Mouse (Mus musculus): ENCODE measurements around the gene Ggps1. TPM values are rescaled to one million over a fixed set of nuclear protein-coding genes. Genes with fewer than 3 reads are reported as not detected.
"Not testable (repeated sequence)": the region's sequence is repeated elsewhere in the genome, so short reads cannot be mapped to it uniquely, and the experiment has no call there.

The Ggps1 gene
- polyA plus RNA-seq, 1 experiment from 2014 or later: 49.5 TPM

- Histone ChIP-seq H3K4me3 (ENCODE audit: low read length) (no peak overlapping the region), H3K27ac (ENCODE audit: low read length) (no peak overlapping the region), H3K9ac (ENCODE audit: low read length) (no peak overlapping the region), H3K4me1 (replicated peaks; ENCODE audit: control insufficient read depth, insufficient read depth, low read length) (peaks cover 6% of the 10 kb centered on the region), H3K4me2 (ENCODE audit: low read depth, low read length) (no peak overlapping the region), H3K9me3 (ENCODE audit: control insufficient read depth, low read length) (no peaks in the 10 kb centered on the region), H3K27me3 (ENCODE audit: control insufficient read depth, insufficient read depth, low read depth, low read length) (no peaks in the 10 kb centered on the region), H3K36me3 (ENCODE audit: control insufficient read depth, insufficient read depth, low read length) (peaks cover 7% of the 10 kb centered on the region)
- ATAC-seq (ENCODE audit: low read depth): no peak
These were observed 19.4 kb downstream of the Ggps1 start for GRCm38 (mm10) chr13:14043851-14044250.

GRCm38 (mm10) chr13:14040186-14040585 is 23.1 kb downstream of the Ggps1 start:
- peak overlapping the region; percentile 82 for H3K4me3 ChIP-seq (ENCODE audit: low read length)
- H3K9ac ChIP-seq (ENCODE audit: low read length): peak overlapping the region; percentile 93
- 26% methylated on average over 5 of the region's 5 CpGs for WGBS
- peak; percentile 9; the same call in 1 of the 2 replicates for ATAC-seq (ENCODE audit: low read depth)
- peaks cover 10% of the 10 kb centered on the region for H3K4me1 ChIP-seq (replicated peaks; ENCODE audit: control insufficient read depth, insufficient read depth, low read length)
- H3K27me3 ChIP-seq (ENCODE audit: control insufficient read depth, insufficient read depth, low read depth, low read length): no peaks in the 10 kb centered on the region
- no peaks in the 10 kb centered on the region for H3K9me3 ChIP-seq (ENCODE audit: control insufficient read depth, low read length)
- peak overlapping the region; percentile 97 for H3K27ac ChIP-seq (ENCODE audit: low read length)
- H3K4me2 ChIP-seq (ENCODE audit: low read depth, low read length): peak overlapping the region; percentile 95
- H3K36me3 ChIP-seq (ENCODE audit: control insufficient read depth, insufficient read depth, low read length): no peaks in the 10 kb centered on the region

GRCm38 (mm10) chr13:14039292-14039965 is 23.9 kb downstream of the Ggps1 start, which contains the start of gene Tbce:
TSS of gene Tbce (minus strand) at chr13:14039638.
- Histone ChIP-seq H3K27ac (ENCODE audit: low read length) (peak within 1 kb of the TSS; percentile 97), H3K4me3 (ENCODE audit: low read length) (peak within 1 kb of the TSS; percentile 82), H3K9me3 (ENCODE audit: control insufficient read depth, low read length) (no peaks in the 10 kb centered on the region), H3K36me3 (ENCODE audit: control insufficient read depth, insufficient read depth, low read length) (no peaks in the 10 kb centered on the region), H3K4me1 (replicated peaks; ENCODE audit: control insufficient read depth, insufficient read depth, low read length) (peaks cover 10% of the 10 kb centered on the region), H3K4me2 (ENCODE audit: low read depth, low read length) (peak within 1 kb of the TSS; percentile 95), H3K27me3 (ENCODE audit: control insufficient read depth, insufficient read depth, low read depth, low read length) (no peaks in the 10 kb centered on the region), H3K9ac (ENCODE audit: low read length) (peak within 1 kb of the TSS; percentile 93)
- ATAC-seq (ENCODE audit: low read depth): peak; percentile 98
- under 1% methylated on average over 35 of the region's 35 CpGs for WGBS

GRCm38 (mm10) chr13:14038911-14039291 is 24.4 kb downstream of the Ggps1 start:
- Histone ChIP-seq H3K9ac (ENCODE audit: low read length) (peak overlapping the region; percentile 93), H3K4me1 (replicated peaks; ENCODE audit: control insufficient read depth, insufficient read depth, low read length) (peaks cover 10% of the 10 kb centered on the region), H3K27ac (ENCODE audit: low read length) (peak overlapping the region; percentile 97; the same call in 1 of the 2 replicates), H3K9me3 (ENCODE audit: control insufficient read depth, low read length) (no peaks in the 10 kb centered on the region), H3K27me3 (ENCODE audit: control insufficient read depth, insufficient read depth, low read depth, low read length) (no peaks in the 10 kb centered on the region), H3K4me3 (ENCODE audit: low read length) (peak overlapping the region; percentile 82), H3K36me3 (ENCODE audit: control insufficient read depth, insufficient read depth, low read length) (no peaks in the 10 kb centered on the region), H3K4me2 (ENCODE audit: low read depth, low read length) (peak overlapping the region; percentile 95)
- WGBS: 0% methylated on average over 8 of the region's 8 CpGs
- peak; percentile 23 for ATAC-seq (ENCODE audit: low read depth)

GRCm38 (mm10) chr13:14035875-14036630 is 27.2 kb downstream of the Ggps1 start:
- 92% methylated on average over 11 of the region's 11 CpGs for WGBS
- Histone ChIP-seq H3K9ac (ENCODE audit: low read length) (no peak overlapping the region), H3K27me3 (ENCODE audit: control insufficient read depth, insufficient read depth, low read depth, low read length) (no peaks in the 10 kb centered on the region), H3K4me2 (ENCODE audit: low read depth, low read length) (no peak overlapping the region), H3K4me3 (ENCODE audit: low read length) (no peak overlapping the region), H3K4me1 (replicated peaks; ENCODE audit: control insufficient read depth, insufficient read depth, low read length) (peaks cover 10% of the 10 kb centered on the region), H3K9me3 (ENCODE audit: control insufficient read depth, low read length) (no peaks in the 10 kb centered on the region), H3K27ac (ENCODE audit: low read length) (no peak overlapping the region), H3K36me3 (ENCODE audit: control insufficient read depth, insufficient read depth, low read length) (no peaks in the 10 kb centered on the region)
- ATAC-seq (ENCODE audit: low read depth): no peak

- not testable (repeated sequence) for H3K4me1 ChIP-seq (replicated peaks; ENCODE audit: control insufficient read depth, insufficient read depth, low read length); H3K36me3 ChIP-seq (ENCODE audit: control insufficient read depth, insufficient read depth, low read length); H3K27ac ChIP-seq (ENCODE audit: low read length); H3K9me3 ChIP-seq (ENCODE audit: control insufficient read depth, low read length); H3K4me2 ChIP-seq (ENCODE audit: low read depth, low read length); H3K27me3 ChIP-seq (ENCODE audit: control insufficient read depth, insufficient read depth, low read depth, low read length); H3K4me3 ChIP-seq (ENCODE audit: low read length); H3K9ac ChIP-seq (ENCODE audit: low read length); ATAC-seq (ENCODE audit: low read depth)
- WGBS: 91% methylated on average over 3 of the region's 3 CpGs
These were observed 27.9 kb downstream of the Ggps1 start for GRCm38 (mm10) chr13:14035352-14035751.

- Histone ChIP-seq H3K9me3 (ENCODE audit: control insufficient read depth, low read length) (no peaks in the 10 kb centered on the region), H3K4me1 (replicated peaks; ENCODE audit: control insufficient read depth, insufficient read depth, low read length) (peaks cover 4% of the 10 kb centered on the region), H3K27ac (ENCODE audit: low read length) (no peak overlapping the region), H3K9ac (ENCODE audit: low read length) (no peak overlapping the region), H3K4me2 (ENCODE audit: low read depth, low read length) (no peak overlapping the region), H3K27me3 (ENCODE audit: control insufficient read depth, insufficient read depth, low read depth, low read length) (no peaks in the 10 kb centered on the region), H3K4me3 (ENCODE audit: low read length) (no peak overlapping the region), H3K36me3 (ENCODE audit: control insufficient read depth, insufficient read depth, low read length) (peaks cover 1% of the 10 kb centered on the region)
- no peak for ATAC-seq (ENCODE audit: low read depth)
These were observed 29.3 kb downstream of the Ggps1 start for GRCm38 (mm10) chr13:14034073-14034348.

GRCm38 (mm10) chr13:14033309-14034072 is 29.8 kb downstream of the Ggps1 start:
- no peak overlapping the region for H3K4me2 ChIP-seq (ENCODE audit: low read depth, low read length)
- H3K4me1 ChIP-seq (replicated peaks; ENCODE audit: control insufficient read depth, insufficient read depth, low read length): peaks cover under 1% of the 10 kb centered on the region
- WGBS: 88% methylated on average over 5 of the region's 5 CpGs
- no peaks in the 10 kb centered on the region for H3K9me3 ChIP-seq (ENCODE audit: control insufficient read depth, low read length)
- H3K27ac ChIP-seq (ENCODE audit: low read length): no peak overlapping the region
- no peak overlapping the region for H3K4me3 ChIP-seq (ENCODE audit: low read length)
- no peak for ATAC-seq (ENCODE audit: low read depth)
- no peak overlapping the region for H3K9ac ChIP-seq (ENCODE audit: low read length)
- H3K36me3 ChIP-seq (ENCODE audit: control insufficient read depth, insufficient read depth, low read length): peaks cover 3% of the 10 kb centered on the region
- no peaks in the 10 kb centered on the region for H3K27me3 ChIP-seq (ENCODE audit: control insufficient read depth, insufficient read depth, low read depth, low read length)

GRCm38 (mm10) chr13:14026154-14026820 is 37.0 kb downstream of the Ggps1 start:
- H3K9me3 ChIP-seq (ENCODE audit: control insufficient read depth, low read length): no peaks in the 10 kb centered on the region
- ATAC-seq (ENCODE audit: low read depth): no peak
- no peak overlapping the region for H3K9ac ChIP-seq (ENCODE audit: low read length)
- H3K36me3 ChIP-seq (ENCODE audit: control insufficient read depth, insufficient read depth, low read length): peaks cover 13% of the 10 kb centered on the region
- H3K4me2 ChIP-seq (ENCODE audit: low read depth, low read length): no peak overlapping the region
- no peak overlapping the region for H3K4me3 ChIP-seq (ENCODE audit: low read length)
- H3K4me1 ChIP-seq (replicated peaks; ENCODE audit: control insufficient read depth, insufficient read depth, low read length): no peaks in the 10 kb centered on the region
- WGBS: 91% methylated on average over 6 of the region's 6 CpGs
- no peak overlapping the region for H3K27ac ChIP-seq (ENCODE audit: low read length)
- no peaks in the 10 kb centered on the region for H3K27me3 ChIP-seq (ENCODE audit: control insufficient read depth, insufficient read depth, low read depth, low read length)

Measured in lung, embryonic 16.5 days (tissue).